Mouse (Mus musculus): ENCODE data around the gene Spsb1. TPM values are rescaled to one million over a fixed set of nuclear protein-coding genes. Genes with fewer than 3 reads are reported as not detected.

Gene Spsb1
- polyA plus RNA-seq, 1 experiment from 2014 or later = 26.5 TPM

DNA sequence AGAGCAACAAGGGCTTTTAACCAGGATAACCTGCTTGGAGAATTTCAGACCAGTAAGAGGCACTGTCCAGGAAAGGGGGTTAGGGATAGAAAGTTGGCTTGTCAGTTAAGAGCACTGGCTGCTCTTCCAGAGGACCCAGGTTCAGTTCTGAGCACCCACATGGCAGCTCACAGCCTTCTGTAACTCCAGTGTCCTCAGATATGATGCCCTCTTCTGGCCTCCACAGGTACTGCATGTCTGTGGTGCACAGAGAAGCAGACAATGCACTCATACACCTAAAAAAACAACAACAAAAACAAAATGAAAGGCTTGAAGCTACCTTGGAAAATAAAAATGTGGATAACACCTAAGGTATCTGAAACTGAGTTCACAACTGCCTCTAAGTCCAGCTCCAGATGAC is 84.4 kb downstream of the Spsb1 start:
- no peaks in the 10 kb centered on the region for H3K27me3 ChIP-seq (replicated peaks; ENCODE audit: control insufficient read depth, insufficient read depth, low read length)
- no peaks in the 10 kb centered on the region for H3K36me3 ChIP-seq (ENCODE audit: control insufficient read depth, insufficient read depth)
- no peaks in the 10 kb centered on the region for H3K9me3 ChIP-seq (ENCODE audit: control insufficient read depth)
- no peak overlapping the region for H3K9ac ChIP-seq (ENCODE audit: low read depth, low read length)
- H3K4me3 ChIP-seq (ENCODE audit: low read depth, low read length) = no peak overlapping the region
- peak; percentile 62 for TF ChIP-seq CTCF (IDR thresholded peaks at IDR 0.05; ENCODE audit: low read depth)
- no peak for ATAC-seq
- H3K4me2 ChIP-seq (replicated peaks; ENCODE audit: low read depth) = no peak overlapping the region
- no peaks in the 10 kb centered on the region for H3K4me1 ChIP-seq (replicated peaks; ENCODE audit: control insufficient read depth, insufficient read depth, low read length)
- no peak overlapping the region for H3K27ac ChIP-seq (ENCODE audit: low read depth, low read length)

DNA sequence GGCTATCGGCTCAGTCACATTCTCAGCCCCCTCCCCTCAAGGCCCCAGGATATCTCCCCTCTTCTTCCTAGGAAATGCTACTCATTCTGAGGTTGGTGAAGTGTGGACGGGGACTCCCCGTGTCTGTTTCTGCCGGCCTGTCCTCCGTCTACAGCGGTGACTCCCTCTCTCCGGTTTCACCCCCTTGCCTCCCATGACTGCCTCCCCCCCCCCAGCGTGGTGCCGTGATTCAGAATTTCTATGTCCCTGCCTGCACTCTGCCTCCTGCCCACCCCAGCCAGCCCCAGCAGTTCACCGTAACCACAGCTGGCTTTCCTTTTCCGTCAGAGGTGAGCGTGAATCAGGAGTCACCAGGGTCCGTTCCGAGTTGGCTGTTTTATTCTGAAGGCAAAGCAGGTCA is 86.1 kb downstream of the Spsb1 start:
- TF ChIP-seq CTCF (IDR thresholded peaks at IDR 0.05; ENCODE audit: low read depth) = no peak
- Histone ChIP-seq H3K27me3 (replicated peaks; ENCODE audit: control insufficient read depth, insufficient read depth, low read length) (no peaks in the 10 kb centered on the region), H3K9me3 (ENCODE audit: control insufficient read depth) (no peaks in the 10 kb centered on the region), H3K4me3 (ENCODE audit: low read depth, low read length) (no peak overlapping the region), H3K27ac (ENCODE audit: low read depth, low read length) (no peak overlapping the region), H3K4me1 (replicated peaks; ENCODE audit: control insufficient read depth, insufficient read depth, low read length) (no peaks in the 10 kb centered on the region), H3K36me3 (ENCODE audit: control insufficient read depth, insufficient read depth) (no peaks in the 10 kb centered on the region), H3K9ac (ENCODE audit: low read depth, low read length) (no peak overlapping the region), H3K4me2 (replicated peaks; ENCODE audit: low read depth) (no peak overlapping the region)
- WGBS = 77% methylated on average over 14 of the region's 14 CpGs
- ATAC-seq = no peak

DNA sequence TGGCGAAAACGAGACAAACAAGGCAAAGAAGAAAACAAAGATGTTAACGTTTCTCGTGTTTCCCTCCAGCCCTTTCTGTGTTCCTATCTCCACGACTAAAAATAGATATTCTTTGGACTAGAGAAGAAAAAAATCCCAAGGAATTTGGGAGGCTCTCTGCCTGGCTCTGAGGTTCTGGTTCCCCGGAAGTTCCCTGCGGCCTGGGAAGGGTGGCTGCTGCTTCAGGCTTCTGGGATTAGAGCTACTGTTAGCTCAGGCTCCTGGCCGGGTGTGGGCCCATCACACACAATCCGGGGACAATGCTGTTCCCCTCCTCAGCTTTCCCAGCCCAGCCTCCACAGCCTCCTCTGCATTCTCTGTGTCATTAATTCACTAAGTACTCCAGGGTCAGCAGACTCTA is 86.8 kb downstream of the Spsb1 start:
- ATAC-seq = no peak
- H3K27ac ChIP-seq (ENCODE audit: low read depth, low read length) = no peak overlapping the region

DNA sequence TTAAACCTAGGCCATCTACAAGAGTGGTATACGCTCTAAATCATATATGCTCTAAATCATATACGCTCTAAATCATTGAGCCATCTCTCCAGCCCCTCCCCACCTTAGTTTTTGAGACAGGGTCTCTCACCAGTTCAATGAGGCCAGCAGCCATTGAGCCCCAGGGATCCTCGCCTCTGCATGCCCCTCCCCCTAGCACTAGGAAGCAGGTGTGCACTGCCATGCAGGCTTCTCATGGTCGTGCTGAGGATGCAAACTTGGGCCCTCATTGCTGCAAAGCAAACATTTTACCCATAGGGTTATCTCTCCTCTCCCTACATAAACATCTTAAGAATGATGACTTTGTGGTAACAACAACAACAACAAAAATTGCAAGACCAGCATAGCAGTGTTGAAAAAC is 87.5 kb downstream of the Spsb1 start:
- Histone ChIP-seq H3K4me1 (replicated peaks; ENCODE audit: control insufficient read depth, insufficient read depth, low read length) (no peaks in the 10 kb centered on the region), H3K27me3 (replicated peaks; ENCODE audit: control insufficient read depth, insufficient read depth, low read length) (no peaks in the 10 kb centered on the region), H3K9ac (ENCODE audit: low read depth, low read length) (no peak overlapping the region), H3K4me3 (ENCODE audit: low read depth, low read length) (no peak overlapping the region), H3K36me3 (ENCODE audit: control insufficient read depth, insufficient read depth) (no peaks in the 10 kb centered on the region), H3K4me2 (replicated peaks; ENCODE audit: low read depth) (no peak overlapping the region), H3K9me3 (ENCODE audit: control insufficient read depth) (no peaks in the 10 kb centered on the region), H3K27ac (ENCODE audit: low read depth, low read length) (no peak overlapping the region)
- WGBS = 70% methylated on average over 4 of the region's 4 CpGs
- TF ChIP-seq CTCF (IDR thresholded peaks at IDR 0.05; ENCODE audit: low read depth) = no peak
- ATAC-seq = no peak

More for the DNA sequence above, 86.8 kb downstream of the Spsb1 start:
- Histone ChIP-seq H3K4me1 (replicated peaks; ENCODE audit: control insufficient read depth, insufficient read depth, low read length) (no peaks in the 10 kb centered on the region), H3K36me3 (ENCODE audit: control insufficient read depth, insufficient read depth) (no peaks in the 10 kb centered on the region), H3K4me3 (ENCODE audit: low read depth, low read length) (no peak overlapping the region), H3K9ac (ENCODE audit: low read depth, low read length) (no peak overlapping the region), H3K9me3 (ENCODE audit: control insufficient read depth) (no peaks in the 10 kb centered on the region), H3K27me3 (replicated peaks; ENCODE audit: control insufficient read depth, insufficient read depth, low read length) (no peaks in the 10 kb centered on the region), H3K4me2 (replicated peaks; ENCODE audit: low read depth) (no peak overlapping the region)
- 55% methylated on average over 9 of the region's 9 CpGs for WGBS
- no peak for TF ChIP-seq CTCF (IDR thresholded peaks at IDR 0.05; ENCODE audit: low read depth)

DNA sequence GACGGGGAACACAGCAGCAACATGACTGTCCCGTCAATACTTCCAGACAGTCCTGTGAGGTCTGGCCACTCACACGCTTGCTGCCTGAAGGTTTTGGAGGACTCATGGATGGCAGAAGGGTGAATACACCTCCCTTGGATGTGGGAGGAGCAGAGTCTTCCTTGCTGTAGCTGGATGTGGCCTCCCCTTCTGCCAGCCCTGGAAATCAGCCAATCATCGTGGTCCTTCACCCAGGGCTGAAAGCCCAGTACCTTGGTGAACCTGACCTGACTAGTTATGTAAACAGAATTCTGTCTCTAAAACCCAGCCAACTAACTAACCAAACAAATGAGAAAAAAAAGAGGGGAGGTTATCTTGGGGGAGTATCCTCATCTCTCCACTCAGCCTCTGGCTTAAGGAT is 90.4 kb downstream of the Spsb1 start:
- no peak for ATAC-seq
- no peak for TF ChIP-seq CTCF (IDR thresholded peaks at IDR 0.05; ENCODE audit: low read depth)

DNA sequence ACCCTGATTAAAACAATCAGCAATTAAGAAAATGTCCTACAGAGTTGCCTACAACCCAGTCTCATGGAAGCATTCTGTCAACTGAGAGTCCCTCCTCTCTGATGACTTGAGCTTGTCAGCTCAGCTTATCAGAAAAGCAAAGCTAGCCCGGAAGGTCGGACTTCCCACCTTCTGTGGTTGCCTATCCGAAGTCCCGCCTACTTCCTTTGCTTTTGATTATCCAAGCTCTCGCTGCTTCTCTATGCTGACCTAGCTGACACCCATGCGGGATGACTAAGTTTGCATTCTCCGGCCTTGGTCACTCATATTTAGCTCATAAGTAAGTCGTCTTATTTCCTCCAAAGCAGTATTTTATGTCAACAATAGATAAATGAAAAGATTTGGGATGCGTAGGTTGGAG is 91.3 kb downstream of the Spsb1 start:
- no peaks in the 10 kb centered on the region for H3K4me1 ChIP-seq (replicated peaks; ENCODE audit: control insufficient read depth, insufficient read depth, low read length)
- no peaks in the 10 kb centered on the region for H3K27me3 ChIP-seq (replicated peaks; ENCODE audit: control insufficient read depth, insufficient read depth, low read length)
- H3K36me3 ChIP-seq (ENCODE audit: control insufficient read depth, insufficient read depth) = no peaks in the 10 kb centered on the region
- H3K27ac ChIP-seq (ENCODE audit: low read depth, low read length) = no peak overlapping the region
- no peak overlapping the region for H3K9ac ChIP-seq (ENCODE audit: low read depth, low read length)
- ATAC-seq = no peak
- no peak overlapping the region for H3K4me3 ChIP-seq (ENCODE audit: low read depth, low read length)
- no peak for TF ChIP-seq CTCF (IDR thresholded peaks at IDR 0.05; ENCODE audit: low read depth)
- no peak overlapping the region for H3K4me2 ChIP-seq (replicated peaks; ENCODE audit: low read depth)
- no peaks in the 10 kb centered on the region for H3K9me3 ChIP-seq (ENCODE audit: control insufficient read depth)
- 72% methylated on average over 9 of the region's 9 CpGs for WGBS

More for the DNA sequence above, 90.4 kb downstream of the Spsb1 start:
- Histone ChIP-seq H3K27ac (ENCODE audit: low read depth, low read length) (no peak overlapping the region), H3K9ac (ENCODE audit: low read depth, low read length) (no peak overlapping the region), H3K4me2 (replicated peaks; ENCODE audit: low read depth) (no peak overlapping the region), H3K36me3 (ENCODE audit: control insufficient read depth, insufficient read depth) (no peaks in the 10 kb centered on the region), H3K4me1 (replicated peaks; ENCODE audit: control insufficient read depth, insufficient read depth, low read length) (no peaks in the 10 kb centered on the region), H3K27me3 (replicated peaks; ENCODE audit: control insufficient read depth, insufficient read depth, low read length) (no peaks in the 10 kb centered on the region), H3K9me3 (ENCODE audit: control insufficient read depth) (no peaks in the 10 kb centered on the region), H3K4me3 (ENCODE audit: low read depth, low read length) (no peak overlapping the region)
- 78% methylated on average over 4 of the region's 4 CpGs for WGBS

DNA sequence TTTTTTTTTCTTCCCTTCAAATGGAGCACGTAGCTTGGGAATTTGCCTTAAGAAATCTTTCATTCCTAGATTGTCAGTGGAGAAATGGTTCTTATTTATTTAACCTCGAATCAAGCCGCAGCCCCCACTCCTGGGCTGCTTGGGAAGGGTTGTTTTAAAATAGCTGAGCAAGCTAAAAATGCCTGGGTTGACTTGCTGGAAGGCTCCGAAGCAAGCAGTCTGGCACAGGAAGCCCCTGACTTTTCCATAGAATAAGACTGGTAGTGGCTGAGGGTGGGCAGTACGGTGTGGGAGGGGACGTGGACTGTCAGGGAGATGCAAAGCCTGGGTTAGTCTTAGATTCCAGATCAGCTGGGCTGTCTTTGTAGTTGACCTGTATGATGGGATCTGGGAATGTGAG is 94.5 kb downstream of the Spsb1 start:
- Histone ChIP-seq H3K27ac (ENCODE audit: low read depth, low read length) (no peak overlapping the region), H3K36me3 (ENCODE audit: control insufficient read depth, insufficient read depth) (no peaks in the 10 kb centered on the region), H3K4me3 (ENCODE audit: low read depth, low read length) (no peak overlapping the region), H3K9ac (ENCODE audit: low read depth, low read length) (no peak overlapping the region), H3K9me3 (ENCODE audit: control insufficient read depth) (no peaks in the 10 kb centered on the region), H3K27me3 (replicated peaks; ENCODE audit: control insufficient read depth, insufficient read depth, low read length) (no peaks in the 10 kb centered on the region), H3K4me2 (replicated peaks; ENCODE audit: low read depth) (no peak overlapping the region), H3K4me1 (replicated peaks; ENCODE audit: control insufficient read depth, insufficient read depth, low read length) (no peaks in the 10 kb centered on the region)
- ATAC-seq = no peak
- WGBS = 60% methylated on average over 6 of the region's 6 CpGs
- no peak for TF ChIP-seq CTCF (IDR thresholded peaks at IDR 0.05; ENCODE audit: low read depth)

Data from intestine, postnatal 0 days (tissue).